Mouse (Mus musculus): ENCODE results near the gene Csf2rb2. TPM values are rescaled to one million over a fixed set of nuclear protein-coding genes. Genes with fewer than 3 reads are reported as not detected.
A peak's percentile ranks its signal among the peaks of the same experiment; 100 is the strongest.

Csf2rb2 gene
- total and polyA plus RNA-seq, 3 experiments = 14.8 to 56.5 (median 21.6) TPM

DNA sequence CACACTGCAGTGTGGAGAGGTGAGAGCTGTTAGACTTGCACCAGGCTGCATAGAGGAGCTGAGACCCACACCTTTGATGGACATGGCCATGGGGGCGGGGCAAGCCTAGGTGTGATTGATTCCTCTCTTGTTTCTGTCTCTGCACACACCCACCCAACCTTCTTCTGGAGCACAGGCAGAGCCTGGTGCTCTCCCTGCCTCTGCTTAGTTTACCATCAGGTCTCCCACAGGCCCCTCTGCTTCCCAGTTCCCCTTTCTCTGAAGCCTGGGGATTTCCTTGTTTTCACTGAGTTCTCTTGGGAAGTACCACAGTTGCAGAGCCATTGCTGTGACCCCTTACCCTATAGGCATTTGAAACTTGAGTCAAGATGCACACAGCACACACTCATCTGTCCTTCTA is 7.0 kb downstream of the Csf2rb2 start:
- DNase-seq (ENCODE audit: extremely low read depth) = peak; percentile 68
- Histone ChIP-seq H3K27me3 (replicated peaks) (no peaks in the 10 kb centered on the region), H3K4me1 (ENCODE audit: control insufficient read depth in 1 of 2, insufficient read depth in 2 of 2) (peaks cover 40 to 79% of the 10 kb centered on the region in 2 experiments), H3K9ac (ENCODE audit: insufficient read depth, low read depth) (no peak overlapping the region), H3K36me3 (replicated peaks in 1 of 2; ENCODE audit: control insufficient read depth in 1 of 2, insufficient read depth in 1 of 2, low read length in 1 of 2) (peaks cover 44 to 51% of the 10 kb centered on the region in 2 experiments), H3K9me3 (replicated peaks; ENCODE audit: low read length) (no peaks in the 10 kb centered on the region), H3K27ac (ENCODE audit: insufficient read depth, low read depth) (peak overlapping the region; percentile 89), H3K4me3 (replicated peaks in 1 of 3; ENCODE audit: low read depth in 2 of 3, low read length in 2 of 3, poor library complexity in 1 of 3) (no peak overlapping the region), H3K79me2 (replicated peaks; ENCODE audit: control insufficient read depth, extremely low read depth, insufficient read depth, poor library complexity, severe bottlenecking) (peaks cover 8% of the 10 kb centered on the region; the same call in 1 of the 2 replicates), H3K4me2 (ENCODE audit: insufficient read depth, low read depth, poor library complexity, severe bottlenecking) (peak overlapping the region; percentile 33; the same call in 1 of the 2 replicates)
- dilution Hi-C loops (cut with MboI; ENCODE audit: extremely low pct_ligation_motif_present, extremely low pct_unique_long_range_greater_than_20kb, low sequenced_read_pairs) (no loop called here), in situ Hi-C loops (cut with MboI; ENCODE audit: low pct_ligation_motif_present, low pct_unique_long_range_greater_than_20kb, low sequenced_read_pairs) (no loop called here)
- TF ChIP-seq SIN3A (IDR thresholded peaks at IDR 0.05; ENCODE audit: low read length) (0 out of 2 replicates have a peak, but pooled peaks have one; percentile 31), ZMIZ1 (IDR thresholded peaks at IDR 0.05; ENCODE audit: low read depth, low read length) (no peak), POLR2A (IDR thresholded peaks at IDR 0.05; ENCODE audit: low read depth, low read length) (no peak), RCOR1 (conservative IDR thresholded peaks at IDR 0.05; ENCODE audit: low read depth, low read length) (no peak), MEF2A (IDR thresholded peaks at IDR 0.05; ENCODE audit: borderline replicate concordance, low read depth, low read length) (peak; percentile 73; the same call in 1 of the 2 replicates), KAT2A (IDR thresholded peaks at IDR 0.05; ENCODE audit: insufficient replicate concordance, low read length) (no peak), JUN (IDR thresholded peaks at IDR 0.05; ENCODE audit: insufficient read depth, low read depth, low read length) (no peak), TBP (conservative IDR thresholded peaks at IDR 0.05; ENCODE audit: low read depth, low read length) (no peak), JUND (conservative IDR thresholded peaks at IDR 0.05; ENCODE audit: low read depth, low read length) (no peak), ELF1 (IDR thresholded peaks at IDR 0.05; ENCODE audit: low read depth, low read length) (no peak), HCFC1 (IDR thresholded peaks at IDR 0.05; ENCODE audit: low read depth, low read length) (no peak), PAX5 (IDR thresholded peaks at IDR 0.05; ENCODE audit: low read length) (no peak), TCF12 (IDR thresholded peaks at IDR 0.05; ENCODE audit: low read depth, low read length) (peak; percentile 78), NELFE (IDR thresholded peaks at IDR 0.05; ENCODE audit: low read depth, low read length) (no peak), MAFK (IDR thresholded peaks at IDR 0.05; ENCODE audit: insufficient replicate concordance, low read length) (0 out of 2 replicates have a peak, but pooled peaks have one; percentile 9), CHD2 (IDR thresholded peaks at IDR 0.05; ENCODE audit: low read length) (no peak), CHD1 (IDR thresholded peaks at IDR 0.05; ENCODE audit: low read depth, low read length) (no peak), BHLHE40 (IDR thresholded peaks at IDR 0.05; ENCODE audit: low read depth, low read length) (0 out of 2 replicates have a peak, but pooled peaks have one; percentile 49), MAZ (IDR thresholded peaks at IDR 0.05; ENCODE audit: low read depth, low read length) (peak; percentile 71; the same call in 1 of the 2 replicates), RAD21 (IDR thresholded peaks at IDR 0.05; ENCODE audit: low read depth, low read length) (no peak), ETS1 (conservative IDR thresholded peaks at IDR 0.05; ENCODE audit: low read depth, low read length) (peak; percentile 66), USF1 (IDR thresholded peaks at IDR 0.05; ENCODE audit: low read depth, low read length) (no peak), ZKSCAN1 (IDR thresholded peaks at IDR 0.05; ENCODE audit: borderline replicate concordance, low read depth, low read length) (no peak), NRF1 (IDR thresholded peaks at IDR 0.05; ENCODE audit: low read depth, low read length) (no peak), USF2 (conservative IDR thresholded peaks at IDR 0.05; ENCODE audit: low read depth, low read length) (no peak), CTCF (conservative IDR thresholded peaks at IDR 0.05 in 1 of 2, IDR thresholded peaks at IDR 0.05 in 1 of 2; ENCODE audit: low read depth in 2 of 2, low read length in 2 of 2) (no peak), POLR2AphosphoS2 (IDR thresholded peaks at IDR 0.05; ENCODE audit: low read depth, low read length) (no peak), E2F4 (IDR thresholded peaks at IDR 0.05; ENCODE audit: insufficient replicate concordance, low read depth, low read length) (no peak), MXI1 (IDR thresholded peaks at IDR 0.05; ENCODE audit: low read depth, low read length) (no peak; the same call in 1 of the 2 replicates), SMC3 (IDR thresholded peaks at IDR 0.05; ENCODE audit: low read depth, low read length) (no peak), UBTF (IDR thresholded peaks at IDR 0.05; ENCODE audit: low read depth, low read length) (0 out of 2 replicates have a peak, but pooled peaks have one; percentile 37), GABPA (IDR thresholded peaks at IDR 0.05; ENCODE audit: insufficient replicate concordance, low read depth, low read length) (no peak), MAX (IDR thresholded peaks at IDR 0.05; ENCODE audit: low read length) (no peak), MYC (IDR thresholded peaks at IDR 0.05; ENCODE audit: low read depth, low read length) (no peak), EP300 (IDR thresholded peaks at IDR 0.05; ENCODE audit: low read length) (peak; percentile 81), ZNF384 (IDR thresholded peaks at IDR 0.05; ENCODE audit: low read depth, low read length) (no peak), ZC3H11A (IDR thresholded peaks at IDR 0.05; ENCODE audit: low read depth, low read length) (no peak), IRF4 (IDR thresholded peaks at IDR 0.05; ENCODE audit: low read depth, low read length) (peak; percentile 95)

Measured in CH12.LX (cell line).